Mouse (Mus musculus) C2C12 (cell line): ENCODE results near the gene Gm30302. TPM values are rescaled to one million over a fixed set of nuclear protein-coding genes. Genes with fewer than 3 reads are reported as not detected.
"Not testable (repeated sequence)": the region's sequence is repeated elsewhere in the genome, so short reads cannot be mapped to it uniquely, and the experiment has no call there.

Experiments used
- H3K27me3 ChIP-seq: one replicate; pipeline ENCODE4 v1.6.1; 2011; ENCODE audit not compliant: control insufficient read depth, insufficient read depth, insufficient read length
- H3K36me3 ChIP-seq: one replicate; pipeline ENCODE4 v1.6.1; 2011; ENCODE audit not compliant: control insufficient read depth, insufficient read depth
- H3K4me3 ChIP-seq: one replicate; pipeline ENCODE4 v1.5.1; 2011; ENCODE audit warnings: mild to moderate bottlenecking, control low read depth; ENCODE audit not compliant: poor library complexity, insufficient read depth, severe bottlenecking
- H3K79me2 ChIP-seq: one replicate; pipeline ENCODE4 v1.6.1; 2011; ENCODE audit not compliant: control insufficient read depth, insufficient read depth
- H3K79me3 ChIP-seq: one replicate; pipeline ENCODE4 v1.6.1; 2011; ENCODE audit warnings: low read depth, control low read depth
- H3ac ChIP-seq: one replicate; pipeline ENCODE3; 2011; ENCODE audit warnings: low read depth; ENCODE audit not compliant: control insufficient read depth, insufficient read length
- CEBPB ChIP-seq: IDR thresholded peaks from one replicate; pipeline ENCODE4 v1.6.1; 2011; ENCODE audit warnings: low read depth, mild to moderate bottlenecking, control low read depth, moderate library complexity
- CTCF ChIP-seq: IDR thresholded peaks from one replicate; pipeline ENCODE4 v1.5.1; 2011; ENCODE audit not compliant: control insufficient read depth, insufficient read depth, insufficient read length
- FOSL1 ChIP-seq: IDR thresholded peaks from one replicate; pipeline ENCODE4 v1.8.0; 2011; ENCODE audit warnings: mild to moderate bottlenecking, low read length; ENCODE audit not compliant: poor library complexity, insufficient read depth, severe bottlenecking
- MAX ChIP-seq: IDR thresholded peaks from one replicate; pipeline ENCODE4 v1.6.1; 2011; ENCODE audit warnings: mild to moderate bottlenecking, control low read depth
- MYOD1 ChIP-seq: IDR thresholded peaks from one replicate; pipeline ENCODE4 v1.6.1; 2011; ENCODE audit warnings: low read depth; ENCODE audit not compliant: control insufficient read depth, insufficient read length
- MYOG ChIP-seq: IDR thresholded peaks from one replicate; pipeline ENCODE4 v1.6.1; 2011; ENCODE audit not compliant: control insufficient read depth, insufficient read length; ENCODE audit errors: extremely low read depth
- USF1 ChIP-seq: IDR thresholded peaks from one replicate; pipeline ENCODE4 v1.6.1; 2011; ENCODE audit warnings: low read depth, mild to moderate bottlenecking, control low read depth, moderate library complexity
- polyA plus RNA-seq: library from polyadenylated mRNA; unstranded; fragments of >200 nt; fragmentation: generic; extraction: Trizol; gene quantifications from one replicate; pipeline ENCODE4 v1.2.1, GENCODE M21; 2012; ENCODE audit warnings: missing spikeins

Gene Gm30302
- polyA plus RNA-seq, 1 experiment = not detected

GRCm38 (mm10) chr13:49783899-49784298 is 14.9 kb downstream of the Gm30302 start:
- Histone ChIP-seq H3K27me3 (no peaks in the 10 kb centered on the region), H3K4me3 (no peak overlapping the region), H3ac (no peak overlapping the region), H3K36me3 (no peaks in the 10 kb centered on the region), H3K79me3 (no peaks in the 10 kb centered on the region), H3K79me2 (no peaks in the 10 kb centered on the region)
- TF ChIP-seq FOSL1 = no peak
- no peak for TF ChIP-seq MAX
- no peak for TF ChIP-seq USF1
- TF ChIP-seq MYOD1 = no peak

GRCm38 (mm10) chr13:49771536-49771935 is 27.3 kb downstream of the Gm30302 start:
- H3ac ChIP-seq, H3K79me3 ChIP-seq, H3K36me3 ChIP-seq, H3K79me2 ChIP-seq, H3K4me3 ChIP-seq, H3K27me3 ChIP-seq: not testable (repeated sequence)

DNA sequence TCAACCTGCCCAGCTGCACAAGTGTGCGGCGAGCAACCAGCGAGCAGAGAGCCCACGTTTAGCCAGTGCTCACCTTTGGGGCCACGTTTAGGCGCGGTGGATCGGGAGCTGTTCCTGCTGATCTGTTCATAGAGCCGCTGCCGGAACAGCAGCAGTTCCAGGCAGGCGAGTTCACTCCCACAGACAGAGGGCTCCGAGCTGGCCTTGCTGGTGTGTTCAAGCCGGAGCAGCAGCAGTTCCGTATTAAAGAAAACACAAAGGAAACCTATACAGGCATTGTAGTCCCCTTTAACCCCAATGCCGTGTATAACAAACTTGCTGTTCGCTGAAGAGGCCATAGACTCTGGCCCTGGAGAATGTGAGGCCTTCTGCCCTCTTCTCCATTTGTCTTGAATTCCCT is 29.7 kb downstream of the Gm30302 start:
- TF ChIP-seq MYOD1 (no peak), MAX (no peak), USF1 (no peak), MYOG (no peak), CEBPB (no peak), FOSL1 (no peak), CTCF (no peak)
- no peak overlapping the region for H3ac ChIP-seq
- no peaks in the 10 kb centered on the region for H3K79me3 ChIP-seq
- H3K27me3 ChIP-seq = no peaks in the 10 kb centered on the region
- H3K79me2 ChIP-seq = no peaks in the 10 kb centered on the region
- no peaks in the 10 kb centered on the region for H3K36me3 ChIP-seq
- no peak overlapping the region for H3K4me3 ChIP-seq

DNA sequence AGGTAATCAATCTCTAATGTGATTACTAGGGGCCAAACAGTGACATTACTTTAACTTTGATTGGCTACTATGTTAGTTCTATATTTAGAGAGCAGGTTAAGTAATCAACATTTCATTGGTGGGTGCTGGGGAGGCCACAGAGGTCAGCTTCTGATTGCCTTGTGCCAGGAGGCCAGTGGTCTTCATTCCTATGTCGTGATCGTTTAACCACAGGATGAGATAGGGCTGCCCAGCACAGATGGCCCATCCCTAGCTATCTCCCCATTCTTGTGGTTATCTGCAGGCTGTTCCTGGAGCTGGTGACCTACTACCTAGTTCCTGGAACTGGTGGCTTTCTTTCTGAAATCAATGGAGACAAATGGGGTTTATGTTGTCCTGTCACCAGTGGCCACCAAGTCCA is 30.8 kb downstream of the Gm30302 start:
- Histone ChIP-seq H3ac (no peak overlapping the region), H3K79me2 (no peaks in the 10 kb centered on the region), H3K79me3 (no peaks in the 10 kb centered on the region), H3K27me3 (no peaks in the 10 kb centered on the region), H3K4me3 (no peak overlapping the region), H3K36me3 (no peaks in the 10 kb centered on the region)
- TF ChIP-seq USF1 (no peak), CEBPB (no peak), MYOD1 (no peak)

GRCm38 (mm10) chr13:49766269-49766668 is 32.5 kb downstream of the Gm30302 start:
- TF ChIP-seq CEBPB = no peak
- no peak for TF ChIP-seq MYOD1
- no peak for TF ChIP-seq USF1
- no peak for TF ChIP-seq MYOG
- no peak for TF ChIP-seq FOSL1
- no peak for TF ChIP-seq MAX
- no peak for TF ChIP-seq CTCF
- no peaks in the 10 kb centered on the region for H3K79me3 ChIP-seq
- H3K4me3 ChIP-seq = no peak overlapping the region
- no peaks in the 10 kb centered on the region for H3K36me3 ChIP-seq
- no peak overlapping the region for H3ac ChIP-seq
- no peaks in the 10 kb centered on the region for H3K79me2 ChIP-seq
- H3K27me3 ChIP-seq = no peaks in the 10 kb centered on the region

- H3ac ChIP-seq = no peak overlapping the region
- H3K79me3 ChIP-seq = no peaks in the 10 kb centered on the region
- no peaks in the 10 kb centered on the region for H3K27me3 ChIP-seq
- H3K36me3 ChIP-seq = no peaks in the 10 kb centered on the region
- no peak overlapping the region for H3K4me3 ChIP-seq
- no peaks in the 10 kb centered on the region for H3K79me2 ChIP-seq
- TF ChIP-seq USF1 (no peak), MYOD1 (no peak)
Measured at GRCm38 (mm10) chr13:49765306-49765705, 33.5 kb downstream of the Gm30302 start.

GRCm38 (mm10) chr13:49762208-49762607 is 36.6 kb downstream of the Gm30302 start:
- no peaks in the 10 kb centered on the region for H3K27me3 ChIP-seq
- H3K4me3 ChIP-seq = no peak overlapping the region
- no peaks in the 10 kb centered on the region for H3K79me3 ChIP-seq
- no peaks in the 10 kb centered on the region for H3K36me3 ChIP-seq
- no peak overlapping the region for H3ac ChIP-seq
- TF ChIP-seq MYOD1 (no peak), USF1 (peak; percentile 51), MAX (no peak)
- H3K79me2 ChIP-seq = no peaks in the 10 kb centered on the region
